Mouse (Mus musculus) G1E (cell line): Measurements from ENCODE around the gene Neurl1a.

Source experiments
- CTCF ChIP-seq: IDR thresholded peaks from 2 replicates; pipeline ENCODE4 v1.5.1; 2012; ENCODE audit warnings: low read depth, low read length, inconsistent platforms, mixed read lengths
- TAL1 ChIP-seq: conservative IDR thresholded peaks from 2 replicates; pipeline ENCODE4 v1.6.1; 2012; ENCODE audit warnings: low read depth, low read length, inconsistent platforms, mixed read lengths

DNA sequence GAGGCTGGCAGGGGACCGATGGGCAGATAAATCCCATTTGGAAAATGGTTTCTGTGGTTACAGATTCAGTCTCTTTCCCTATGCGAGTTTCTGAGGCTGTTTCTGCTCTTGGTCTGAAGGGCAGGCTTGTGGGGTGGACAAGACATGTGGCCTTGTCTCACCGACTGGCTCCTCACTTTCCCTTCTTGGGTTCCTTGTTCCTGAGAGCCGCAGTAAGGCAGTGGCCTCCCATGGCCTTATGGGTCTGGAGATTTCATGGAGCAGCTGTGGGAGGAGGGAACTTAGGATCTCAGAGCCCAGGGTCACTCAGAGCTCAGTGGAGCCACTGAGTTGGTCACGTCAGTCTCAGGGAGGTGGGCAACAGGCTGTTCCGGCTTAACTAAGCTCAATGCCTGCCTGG is 52.8 kb downstream of the Neurl1a start:
- TF ChIP-seq TAL1 (no peak), CTCF (no peak)
